Mouse (Mus musculus): ENCODE data around the gene Reg3a. TPM values are rescaled to one million over a fixed set of nuclear protein-coding genes. Genes with fewer than 3 reads are reported as not detected.
"Not testable (repeated sequence)": the region's sequence is repeated elsewhere in the genome, so short reads cannot be mapped to it uniquely, and the experiment has no call there.

Reg3a gene
- not detected in 2 replicates for polyA plus RNA-seq (2016; fragmentation: Nextera tagmentation; extraction: Ambion mirVana)

- ATAC-seq (ENCODE audit: insufficient number of reproducible peaks, insufficient read depth, low FRiP score, low TSS enrichment) = no peak
- no peaks in the 10 kb centered on the region for H3K4me1 ChIP-seq
- no peaks in the 10 kb centered on the region for H3K9me3 ChIP-seq
- no peak within 1 kb of the TSS for H3K4me2 ChIP-seq (replicated peaks)
- no peak within 1 kb of the TSS for H3K9ac ChIP-seq
- H3K27ac ChIP-seq = no peak within 1 kb of the TSS
- H3K4me3 ChIP-seq = no peak within 1 kb of the TSS
- H3K27me3 ChIP-seq = no peaks in the 10 kb centered on the region
- H3K36me3 ChIP-seq = no peaks in the 10 kb centered on the region
Measured at GRCm38 (mm10) chr6:78380409-78380808, at the start of gene Reg3a. Gene Reg3a, plus strand, starts transcription at chr6:78380709.

DNA sequence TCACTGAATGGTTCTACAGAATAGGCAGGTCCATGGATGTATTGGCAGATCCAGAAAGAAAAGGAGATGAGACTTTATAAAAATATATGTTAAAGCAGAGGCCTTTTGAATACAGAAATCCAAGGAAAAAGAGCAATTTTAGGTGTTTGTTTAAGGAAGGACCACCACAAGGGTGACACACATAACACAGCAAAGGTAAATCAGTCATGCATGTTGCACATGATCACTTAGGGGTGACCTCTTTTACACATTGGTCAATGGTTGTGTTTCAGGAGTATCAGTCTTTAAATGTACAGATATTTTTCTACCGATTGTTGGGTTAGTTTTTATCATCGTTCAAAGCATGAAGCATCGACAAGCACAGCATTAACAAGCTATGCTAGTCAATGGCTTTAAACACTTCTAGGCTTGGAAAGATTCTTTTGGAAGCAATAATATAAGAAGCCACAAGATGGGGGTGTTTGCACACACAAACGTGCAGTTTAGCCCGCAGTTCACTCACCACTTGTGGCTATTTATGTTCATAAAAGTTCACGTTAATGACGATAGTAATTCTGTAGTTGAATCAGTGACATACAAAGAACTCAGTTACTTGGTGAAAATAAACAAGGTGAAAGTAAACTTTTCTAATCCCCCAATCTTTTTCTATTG lies 48.5 kb upstream of the Reg3a start:
- no peaks in the 10 kb centered on the region for H3K27me3 ChIP-seq
- H3K4me3 ChIP-seq = no peak overlapping the region
- WGBS = 32% methylated on average over 7 of the region's 7 CpGs
- H3K9ac ChIP-seq = no peak overlapping the region
- H3K9me3 ChIP-seq = no peaks in the 10 kb centered on the region
- no peak overlapping the region for H3K4me2 ChIP-seq (replicated peaks)
- H3K36me3 ChIP-seq = no peaks in the 10 kb centered on the region
- ATAC-seq (ENCODE audit: insufficient number of reproducible peaks, insufficient read depth, low FRiP score, low TSS enrichment) = no peak
- H3K4me1 ChIP-seq = no peaks in the 10 kb centered on the region
- H3K27ac ChIP-seq = no peak overlapping the region

DNA sequence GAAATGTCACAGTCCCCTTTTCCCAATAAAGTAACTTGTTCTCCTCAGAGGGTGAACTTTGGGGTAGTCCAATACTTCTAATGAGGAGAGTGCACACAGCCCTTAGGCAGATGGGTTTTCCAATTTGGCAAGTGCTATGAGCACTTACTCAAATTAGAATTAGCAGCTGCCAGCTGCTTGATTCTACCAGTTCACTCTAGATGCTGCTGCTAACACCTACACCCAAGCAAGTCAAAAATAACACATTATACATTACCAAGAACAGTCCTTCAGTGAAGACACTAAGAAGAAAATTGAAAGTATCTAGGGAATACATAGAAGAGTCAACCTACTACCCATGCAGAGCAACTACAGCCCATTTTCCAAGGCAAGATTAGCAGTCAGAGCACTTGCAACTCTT lies 40.2 kb upstream of the Reg3a start:
- no peak overlapping the region for H3K4me3 ChIP-seq
- H3K4me1 ChIP-seq = no peaks in the 10 kb centered on the region
- H3K9ac ChIP-seq = no peak overlapping the region
- ATAC-seq (ENCODE audit: insufficient number of reproducible peaks, insufficient read depth, low FRiP score, low TSS enrichment) = no peak
- H3K9me3 ChIP-seq = no peaks in the 10 kb centered on the region
- H3K4me2 ChIP-seq (replicated peaks) = no peak overlapping the region
- no peak overlapping the region for H3K27ac ChIP-seq
- no peaks in the 10 kb centered on the region for H3K36me3 ChIP-seq
- no peaks in the 10 kb centered on the region for H3K27me3 ChIP-seq

GRCm38 (mm10) chr6:78341689-78342088 lies 38.8 kb upstream of the Reg3a start:
- ATAC-seq (ENCODE audit: insufficient number of reproducible peaks, insufficient read depth, low FRiP score, low TSS enrichment) = no peak
- Histone ChIP-seq H3K9me3 (no peaks in the 10 kb centered on the region), H3K27me3 (no peaks in the 10 kb centered on the region), H3K4me3 (no peak overlapping the region), H3K36me3 (no peaks in the 10 kb centered on the region), H3K4me1 (no peaks in the 10 kb centered on the region), H3K27ac (no peak overlapping the region), H3K9ac (no peak overlapping the region), H3K4me2 (replicated peaks) (no peak overlapping the region)
- WGBS = 76% methylated on average over 2 of the region's 2 CpGs

DNA sequence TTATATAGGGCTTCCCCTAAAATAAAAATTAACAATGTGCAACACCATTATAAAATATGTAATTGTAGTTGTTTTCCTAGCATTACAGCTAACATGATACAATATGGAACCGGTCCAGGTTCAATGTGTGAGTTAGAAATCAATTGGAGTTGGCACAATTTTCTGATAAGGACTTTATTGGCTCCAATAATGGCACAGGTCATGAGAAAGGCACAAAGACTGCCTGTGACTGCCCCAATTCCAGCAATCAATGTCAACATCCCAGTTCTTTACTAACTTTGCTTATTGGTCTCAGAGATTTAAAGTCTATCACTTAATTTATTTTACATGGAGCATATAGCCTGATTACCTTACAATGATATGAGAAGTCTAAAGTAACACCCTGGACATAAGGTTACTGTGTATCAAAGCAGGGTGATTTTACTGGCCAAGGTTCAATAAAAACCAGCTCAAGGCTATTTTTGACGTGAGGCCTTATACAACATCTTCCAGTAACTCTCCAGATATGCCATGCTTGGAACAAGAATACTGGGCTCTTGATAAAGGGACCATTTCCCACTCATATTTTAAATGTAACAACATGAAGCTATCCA lies 18.4 kb upstream of the Reg3a start:
- no peak overlapping the region for H3K9ac ChIP-seq
- no peak overlapping the region for H3K4me3 ChIP-seq
- H3K27ac ChIP-seq = no peak overlapping the region
- H3K4me2 ChIP-seq (replicated peaks) = no peak overlapping the region
- 65% methylated on average over 2 of the region's 2 CpGs for WGBS
- H3K36me3 ChIP-seq = no peaks in the 10 kb centered on the region
- H3K27me3 ChIP-seq = no peaks in the 10 kb centered on the region
- H3K9me3 ChIP-seq = no peaks in the 10 kb centered on the region
- no peak for ATAC-seq (ENCODE audit: insufficient number of reproducible peaks, insufficient read depth, low FRiP score, low TSS enrichment)
- H3K4me1 ChIP-seq = no peaks in the 10 kb centered on the region

GRCm38 (mm10) chr6:78370357-78370756 lies 10.2 kb upstream of the Reg3a start, which contains the start of gene Reg3b:
Gene Reg3b, plus strand, starts transcription at chr6:78370657.
- Histone ChIP-seq H3K36me3 (no peaks in the 10 kb centered on the region), H3K4me2 (replicated peaks) (no peak within 1 kb of the TSS), H3K9me3 (no peaks in the 10 kb centered on the region), H3K27ac (no peak within 1 kb of the TSS), H3K4me1 (no peaks in the 10 kb centered on the region), H3K9ac (no peak within 1 kb of the TSS), H3K4me3 (no peak within 1 kb of the TSS), H3K27me3 (no peaks in the 10 kb centered on the region)
- WGBS = 93% methylated on average over 2 of the region's 2 CpGs
- ATAC-seq (ENCODE audit: insufficient number of reproducible peaks, insufficient read depth, low FRiP score, low TSS enrichment) = no peak

DNA sequence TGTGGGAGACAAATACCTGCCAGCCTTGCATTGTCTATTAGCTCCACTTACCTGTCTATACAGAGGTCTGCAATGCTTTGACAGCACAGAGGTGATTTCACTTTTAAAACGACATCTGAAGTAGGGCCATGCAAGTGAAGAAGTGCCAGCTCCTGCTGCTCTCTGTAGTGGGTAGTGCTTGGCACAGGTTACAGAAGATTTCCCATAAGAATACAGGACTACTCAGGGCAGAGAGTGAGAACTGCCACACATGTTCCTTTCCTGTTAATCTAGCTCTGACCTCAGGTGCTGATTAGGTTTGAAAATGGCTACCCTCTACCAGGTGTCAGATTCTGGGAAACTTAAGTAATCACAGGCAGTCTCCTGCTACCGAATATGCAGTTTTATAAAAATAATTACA lies 1.7 kb upstream of the Reg3a start, which contains the start of gene Reg3d:
Gene Reg3d, minus strand, starts transcription at position 101 of the 400 bp plus-strand sequence.
- H3K4me1 ChIP-seq = no peaks in the 10 kb centered on the region
- H3K9me3 ChIP-seq = no peaks in the 10 kb centered on the region
- no peak for ATAC-seq (ENCODE audit: insufficient number of reproducible peaks, insufficient read depth, low FRiP score, low TSS enrichment)
- no peak within 1 kb of the TSS for H3K4me3 ChIP-seq
- no peaks in the 10 kb centered on the region for H3K27me3 ChIP-seq
- WGBS = 71% methylated on average over 2 of the region's 2 CpGs
- H3K27ac ChIP-seq = no peak within 1 kb of the TSS
- no peak within 1 kb of the TSS for H3K4me2 ChIP-seq (replicated peaks)
- no peak within 1 kb of the TSS for H3K9ac ChIP-seq
- H3K36me3 ChIP-seq = no peaks in the 10 kb centered on the region

- no peak for ATAC-seq (ENCODE audit: insufficient number of reproducible peaks, insufficient read depth, low FRiP score, low TSS enrichment)
- WGBS = 85% methylated on average over 3 of the region's 3 CpGs
Measured at GRCm38 (mm10) chr6:78385609-78386008, 5.1 kb downstream of the Reg3a start.

DNA sequence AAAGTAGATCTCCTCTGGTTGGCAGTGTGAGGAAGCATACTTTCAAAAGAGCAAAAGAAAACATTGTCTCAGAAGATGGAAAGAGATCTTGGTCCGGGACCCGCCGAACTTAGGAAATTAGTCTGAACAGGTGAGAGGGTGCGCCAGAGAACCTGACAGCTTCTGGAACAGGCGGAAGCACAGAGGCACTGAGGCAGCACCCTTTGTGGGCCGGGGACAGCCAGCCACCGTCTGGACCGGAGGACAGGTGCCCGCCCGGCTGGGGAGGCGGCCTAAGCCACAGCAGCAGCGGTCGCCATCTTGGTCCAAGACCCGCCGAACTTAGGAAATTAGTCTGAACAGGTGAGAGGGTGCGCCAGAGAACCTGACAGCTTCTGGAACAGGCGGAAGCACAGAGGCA lies 14.8 kb downstream of the Reg3a start, which contains the start of gene Reg2:
Gene Reg2, plus strand, starts transcription at position 301 of the 400 bp plus-strand sequence.
- not testable (repeated sequence) for H3K9me3 ChIP-seq; H3K9ac ChIP-seq; H3K36me3 ChIP-seq; H3K4me1 ChIP-seq; H3K4me3 ChIP-seq; H3K27me3 ChIP-seq; H3K27ac ChIP-seq; ATAC-seq (ENCODE audit: insufficient number of reproducible peaks, insufficient read depth, low FRiP score, low TSS enrichment); H3K4me2 ChIP-seq (replicated peaks)
- WGBS = 93% methylated on average over 5 of the region's 17 CpGs

More at GRCm38 (mm10) chr6:78385609-78386008, 5.1 kb downstream of the Reg3a start:
- no peak overlapping the region for H3K9ac ChIP-seq
- H3K9me3 ChIP-seq = no peaks in the 10 kb centered on the region
- no peak overlapping the region for H3K27ac ChIP-seq
- H3K27me3 ChIP-seq = no peaks in the 10 kb centered on the region
- H3K4me2 ChIP-seq (replicated peaks) = no peak overlapping the region
- H3K36me3 ChIP-seq = no peaks in the 10 kb centered on the region
- no peaks in the 10 kb centered on the region for H3K4me1 ChIP-seq
- no peak overlapping the region for H3K4me3 ChIP-seq

DNA sequence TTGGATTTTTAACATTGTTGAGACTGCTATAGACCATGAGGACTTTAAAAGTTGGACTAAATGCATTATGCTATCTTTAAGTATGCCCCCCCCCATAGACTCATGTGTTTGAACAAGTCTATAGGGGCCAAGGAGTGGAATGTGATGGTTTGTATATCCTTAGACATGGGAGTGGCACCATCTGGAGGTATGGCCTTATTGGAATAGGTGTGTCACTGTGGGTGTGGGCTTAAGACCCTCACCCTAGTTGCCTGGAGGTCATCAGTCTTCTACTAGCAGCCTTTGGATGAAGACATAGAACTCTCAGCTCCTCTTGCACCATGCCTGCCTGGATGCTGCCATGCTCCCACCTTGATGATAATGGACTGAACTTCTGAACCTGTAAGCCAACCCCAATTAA lies 41.9 kb downstream of the Reg3a start, which contains the start of gene Reg1:
Gene Reg1, plus strand, starts transcription at position 301 of the 400 bp plus-strand sequence.
- not testable (repeated sequence) for H3K27me3 ChIP-seq; H3K36me3 ChIP-seq; ATAC-seq (ENCODE audit: insufficient number of reproducible peaks, insufficient read depth, low FRiP score, low TSS enrichment); H3K4me1 ChIP-seq; H3K9ac ChIP-seq; H3K4me2 ChIP-seq (replicated peaks); H3K4me3 ChIP-seq; H3K27ac ChIP-seq; H3K9me3 ChIP-seq

DNA sequence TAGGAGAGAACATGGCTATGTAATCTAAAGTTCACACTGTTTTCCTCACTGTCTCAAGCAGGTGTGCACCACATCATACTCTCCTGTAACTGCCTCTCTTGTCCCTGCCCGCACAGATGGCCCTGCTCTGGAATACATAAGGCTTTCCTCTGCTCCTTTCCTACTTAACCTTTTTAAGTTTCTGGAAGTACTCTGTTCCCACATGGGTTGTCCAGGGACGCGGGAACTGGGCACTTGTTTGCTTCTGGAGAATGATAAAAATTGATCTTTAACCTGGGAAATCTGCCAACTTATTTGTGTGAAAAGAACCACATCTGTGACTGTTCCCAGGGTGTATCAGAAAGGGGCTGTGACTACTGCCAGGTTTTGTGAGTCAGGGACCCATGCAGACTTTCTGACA lies 45.0 kb downstream of the Reg3a start:
- 80% methylated on average over 3 of the region's 3 CpGs for WGBS
- Histone ChIP-seq H3K4me1 (no peaks in the 10 kb centered on the region), H3K9me3 (no peaks in the 10 kb centered on the region), H3K4me2 (replicated peaks) (no peak overlapping the region), H3K27me3 (no peaks in the 10 kb centered on the region), H3K27ac (no peak overlapping the region), H3K9ac (no peak overlapping the region), H3K36me3 (no peaks in the 10 kb centered on the region), H3K4me3 (no peak overlapping the region)
- no peak for ATAC-seq (ENCODE audit: insufficient number of reproducible peaks, insufficient read depth, low FRiP score, low TSS enrichment)

Data from embryonic facial prominence, embryonic 12.5 days (tissue).